Mouse (Mus musculus) heart, adult 8-10 months (tissue): ENCODE measurements at regions not wholly inside any gene's neighbourhood (a gene's known extent, or its start where the extent isn't known, plus 50 kb on each side); places are given as distances from the start of the nearest gene placed in this dataset.

Source experiments
- DNase-seq: peaks from one replicate; pipeline ENCODE4 v3.0.0; 2022; ENCODE audit warnings: low spot score

DNA sequence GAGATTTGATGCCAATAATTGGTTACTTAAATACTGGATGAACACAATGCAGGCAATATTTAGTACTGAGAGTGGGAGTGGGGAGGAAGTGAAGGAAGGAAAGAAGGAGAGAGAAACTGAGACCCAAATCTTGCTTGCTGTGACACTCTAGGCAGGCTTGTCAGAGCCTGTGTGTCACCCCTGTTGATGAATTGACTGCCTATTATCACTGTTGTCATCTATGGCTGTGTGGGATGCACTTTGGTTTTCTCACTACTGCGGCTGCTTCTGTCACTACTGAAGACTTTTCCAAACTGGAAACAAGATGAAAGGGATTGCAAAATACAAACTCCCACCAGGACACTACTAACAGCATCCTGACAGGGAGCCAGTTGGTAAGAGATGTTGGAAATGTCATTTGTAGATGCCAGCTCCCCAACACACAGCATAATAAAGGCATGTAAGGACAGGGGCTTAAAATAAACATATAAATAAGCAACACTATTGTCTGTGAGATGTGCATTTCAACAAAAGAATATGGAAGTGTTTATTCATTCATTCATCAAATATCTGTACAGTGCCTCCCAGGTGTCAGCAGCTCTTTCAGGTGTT, 207.0 kb upstream of the Ufl1 start:
- no peak for DNase-seq

DNA sequence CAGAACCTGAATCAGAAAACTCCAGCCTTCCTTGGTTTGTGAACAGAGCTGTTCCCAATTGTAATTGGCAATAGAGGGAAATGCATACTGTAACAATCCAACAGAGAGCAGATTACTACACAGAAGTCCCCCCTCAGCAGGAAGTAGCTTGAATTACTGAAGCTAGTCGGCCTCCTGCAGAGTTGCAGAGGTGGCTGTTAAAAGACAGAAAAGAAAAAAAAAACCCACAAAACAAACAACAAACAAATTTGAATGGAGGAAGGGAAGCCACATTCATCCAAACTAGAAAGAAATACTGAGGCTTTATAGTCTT, 202.0 kb upstream of the Ufl1 start:
- no peak for DNase-seq

GRCm38 (mm10) chr4:25482933-25483620, 201.5 kb upstream of the Ufl1 start:
- DNase-seq = no peak

GRCm38 (mm10) chr4:25473026-25473425, 191.4 kb upstream of the Ufl1 start:
- no peak for DNase-seq

- DNase-seq = no peak
Observed at GRCm38 (mm10) chr4:25466490-25466889, 184.9 kb upstream of the Ufl1 start.

DNA sequence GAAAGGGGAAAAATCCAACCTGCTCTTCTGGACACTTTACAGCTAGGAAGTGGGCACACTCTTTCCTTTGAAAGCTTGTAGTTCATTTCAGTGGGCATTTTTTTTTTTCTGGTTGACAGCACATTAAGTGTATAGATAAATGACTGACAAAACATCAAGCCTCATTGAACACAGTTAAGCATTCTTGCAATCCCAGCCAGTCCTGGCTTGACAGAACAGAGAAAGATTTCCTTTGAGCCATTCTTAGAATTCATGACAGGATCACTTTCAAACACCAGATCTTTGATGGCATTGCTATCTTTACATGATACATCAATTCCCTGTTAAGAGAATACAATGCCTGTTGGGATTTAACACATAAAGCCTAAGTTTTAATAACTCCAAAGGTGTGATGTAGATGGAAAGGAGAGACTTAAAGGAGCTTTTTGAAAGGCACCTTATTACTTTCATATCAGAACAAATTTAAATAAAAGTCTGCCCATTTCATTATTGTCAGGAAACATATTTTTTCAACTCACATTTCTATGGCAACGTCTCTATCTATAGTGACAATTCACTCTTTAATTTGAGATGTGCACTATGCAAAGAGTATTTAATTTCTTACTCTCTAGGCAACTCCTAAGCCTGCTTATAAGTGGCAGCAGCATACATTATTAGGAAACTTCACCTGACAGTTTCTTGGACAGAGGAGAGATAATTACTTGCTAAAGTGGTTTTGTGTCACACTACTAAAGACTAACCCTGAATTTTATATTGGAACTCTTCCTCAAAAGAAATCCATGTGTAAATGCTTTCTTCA, 183.4 kb upstream of the Ufl1 start:
- DNase-seq = no peak

- DNase-seq = no peak
Observed at GRCm38 (mm10) chr4:25464069-25464468, 182.4 kb upstream of the Ufl1 start.

DNA sequence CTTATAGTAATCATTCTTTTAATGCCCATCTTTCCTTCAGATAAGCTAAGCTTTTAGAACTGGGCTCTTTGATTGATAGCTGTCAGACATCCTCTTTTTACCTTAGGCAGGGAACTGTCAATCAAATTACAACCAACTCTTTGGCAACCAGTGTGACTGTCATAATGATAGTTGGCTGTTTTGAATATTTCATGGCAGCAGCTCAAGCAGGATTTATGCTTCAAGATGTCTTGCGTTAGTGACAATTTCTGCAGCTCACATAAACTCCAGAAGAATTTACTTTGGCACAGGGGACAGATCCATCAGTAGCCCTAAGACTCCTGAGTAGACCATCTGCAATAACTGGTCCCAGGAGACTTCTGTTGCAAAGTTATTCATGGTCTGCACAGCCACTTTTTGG, 178.5 kb upstream of the Ufl1 start:
- no peak for DNase-seq

- DNase-seq = no peak
Observed at GRCm38 (mm10) chr4:25454752-25455151, 173.1 kb upstream of the Ufl1 start.

- DNase-seq = no peak
Observed at GRCm38 (mm10) chr4:25453127-25453806, 171.6 kb upstream of the Ufl1 start.

DNA sequence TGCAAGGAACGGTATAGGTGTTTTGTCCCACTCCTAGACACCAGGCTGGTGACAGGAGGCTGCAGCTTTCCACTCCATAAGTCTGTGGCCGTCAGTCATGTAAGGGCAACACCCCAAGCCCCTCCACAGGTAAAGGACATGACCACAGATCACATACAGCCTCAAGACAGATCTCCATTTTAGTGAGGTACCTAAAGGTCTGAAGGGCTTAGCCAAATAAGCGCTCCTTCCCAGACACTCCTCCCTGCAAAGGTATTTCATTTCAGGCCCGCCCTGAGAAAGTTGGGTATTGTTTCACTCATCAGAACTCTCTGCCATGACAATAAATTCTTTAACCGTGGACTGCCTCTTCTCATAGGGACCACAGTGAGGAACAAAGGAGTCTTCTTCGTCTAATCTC, 170.2 kb upstream of the Ufl1 start:
- no peak for DNase-seq

DNA sequence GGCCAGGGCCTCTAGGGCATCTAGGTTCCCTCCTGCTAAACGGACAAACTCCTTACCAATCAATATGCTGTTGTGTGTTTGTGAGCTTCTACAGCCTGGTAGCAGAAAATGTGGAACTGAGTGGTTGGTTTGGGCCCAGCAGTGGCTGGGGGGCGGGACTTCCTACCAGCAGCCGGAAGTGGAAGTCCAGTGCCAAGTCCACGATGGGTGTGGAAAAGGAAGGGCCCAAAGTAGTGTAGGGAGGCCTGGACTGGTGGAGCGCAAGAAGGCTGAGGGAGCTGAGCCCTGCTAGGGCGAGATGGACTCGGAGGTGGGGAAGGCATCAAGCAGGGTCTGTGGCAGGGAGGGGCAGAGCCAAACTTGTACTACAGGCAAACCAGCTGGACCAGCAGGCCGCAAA, 150.6 kb upstream of the Ufl1 start:
- no peak for DNase-seq

- DNase-seq = no peak
Observed at GRCm38 (mm10) chr4:25416330-25416729, 134.7 kb upstream of the Ufl1 start.

DNA sequence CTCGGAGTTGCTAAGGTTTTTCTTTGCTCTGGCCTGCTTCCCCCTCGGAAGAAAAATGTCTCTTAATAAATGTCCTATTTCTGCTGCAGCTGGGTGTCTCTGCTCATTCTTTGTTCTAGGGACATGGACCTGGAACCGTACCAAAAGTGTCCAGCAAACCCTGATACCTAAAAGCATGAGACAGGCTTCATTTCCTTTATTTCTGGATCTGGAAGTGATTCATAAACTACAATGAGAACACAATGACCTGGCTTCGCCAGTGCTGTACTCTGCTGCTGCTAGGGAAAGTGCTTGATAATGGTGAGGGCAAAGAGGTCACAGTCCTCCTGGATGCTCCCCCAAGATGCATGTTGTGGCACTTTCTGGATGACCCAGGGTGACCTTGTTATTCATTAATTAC, 128.8 kb upstream of the Ufl1 start:
- DNase-seq = peak; percentile 2

- no peak for DNase-seq
Observed at GRCm38 (mm10) chr4:25408696-25409448, 127.3 kb upstream of the Ufl1 start.

DNA sequence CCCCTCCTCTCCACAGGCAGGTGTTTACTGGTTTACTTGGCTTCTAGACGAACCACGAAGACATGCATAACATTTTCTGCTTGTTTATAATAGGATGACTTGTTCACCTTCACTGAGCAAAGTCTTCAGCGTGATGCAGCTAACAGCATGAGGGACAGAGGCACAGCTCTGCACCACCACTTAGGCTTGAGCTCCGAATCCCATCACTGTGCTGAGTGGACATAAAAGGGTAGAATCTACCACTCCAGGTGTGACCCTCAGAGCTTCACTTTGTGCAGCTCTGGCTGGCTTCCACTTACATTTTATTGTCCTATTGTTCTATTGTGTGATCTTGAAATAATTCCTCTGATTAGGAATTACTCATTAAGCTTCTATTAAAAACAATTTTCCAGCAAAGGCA, 126.2 kb upstream of the Ufl1 start:
- no peak for DNase-seq

DNA sequence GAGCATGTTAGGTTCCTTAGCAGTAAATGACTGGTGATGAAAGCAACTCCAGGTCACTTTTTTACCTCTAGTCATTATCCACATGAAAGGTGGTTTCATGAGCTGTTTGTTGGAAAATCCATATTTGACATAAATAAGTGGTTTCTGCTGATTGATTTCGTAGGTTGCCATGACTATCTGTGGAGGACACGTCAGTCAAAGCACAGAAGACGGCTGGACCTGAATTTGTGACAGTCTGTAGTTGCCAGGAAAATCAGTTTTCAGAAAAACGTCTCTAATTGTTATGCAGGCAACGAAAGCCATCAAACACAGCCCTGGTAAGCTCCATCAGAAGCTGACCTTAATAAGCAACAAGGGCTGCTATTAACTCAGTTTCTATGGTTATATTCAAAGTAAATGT, 107.9 kb upstream of the Ufl1 start:
- DNase-seq = no peak

DNA sequence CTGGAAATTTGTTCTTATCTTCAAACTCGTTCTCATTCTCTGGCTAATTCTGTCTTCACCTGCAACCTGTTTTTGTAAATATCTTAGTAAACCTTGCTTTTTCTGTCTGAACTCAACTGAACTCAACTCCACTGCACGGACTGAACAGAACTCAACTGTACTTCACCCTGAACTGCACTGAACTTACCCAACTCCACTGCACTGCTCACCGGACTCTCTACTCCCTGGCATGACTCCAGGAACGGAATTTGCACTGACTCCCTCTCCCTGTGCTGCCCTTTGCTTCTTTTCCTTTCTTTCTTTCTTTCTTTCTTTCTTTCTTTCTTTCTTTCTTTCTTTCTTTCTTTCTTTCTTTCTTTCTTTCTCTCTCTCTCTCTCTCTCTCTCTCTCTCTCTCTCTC, 90.4 kb upstream of the Ufl1 start:
- DNase-seq = no peak

DNA sequence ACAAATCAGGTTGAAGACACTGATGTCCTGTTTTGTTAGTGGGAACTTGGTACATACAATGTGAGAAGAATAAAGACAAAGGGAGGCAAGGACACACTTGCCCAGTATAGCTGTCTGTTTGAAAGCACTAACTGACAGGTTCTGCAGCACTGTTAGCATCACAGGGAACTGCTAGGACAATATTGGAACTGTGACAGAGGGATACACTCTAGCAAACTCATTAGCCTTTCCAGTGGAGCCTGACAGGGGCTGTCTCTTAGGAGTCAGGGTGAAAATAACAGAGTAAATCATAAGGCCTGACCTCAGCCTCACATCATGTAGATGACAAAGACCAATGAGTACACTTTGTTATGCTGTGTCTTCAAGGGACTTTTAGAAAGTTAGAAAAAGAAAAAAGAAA, 82.8 kb upstream of the Ufl1 start:
- DNase-seq = no peak

- DNase-seq = no peak
Observed at GRCm38 (mm10) chr4:25337638-25338037, 56.0 kb upstream of the Ufl1 start.
